Mouse (Mus musculus): ENCODE data around the gene E030025P04Rik. TPM values are rescaled to one million over a fixed set of nuclear protein-coding genes. Genes with fewer than 3 reads are reported as not detected.
A peak's percentile ranks its signal among the peaks of the same experiment; 100 is the strongest.

Gene E030025P04Rik
- polyA plus RNA-seq (2014; fragmentation: Nextera tagmentation; extraction: Ambion mirVana) = not detected in 2 replicates

DNA sequence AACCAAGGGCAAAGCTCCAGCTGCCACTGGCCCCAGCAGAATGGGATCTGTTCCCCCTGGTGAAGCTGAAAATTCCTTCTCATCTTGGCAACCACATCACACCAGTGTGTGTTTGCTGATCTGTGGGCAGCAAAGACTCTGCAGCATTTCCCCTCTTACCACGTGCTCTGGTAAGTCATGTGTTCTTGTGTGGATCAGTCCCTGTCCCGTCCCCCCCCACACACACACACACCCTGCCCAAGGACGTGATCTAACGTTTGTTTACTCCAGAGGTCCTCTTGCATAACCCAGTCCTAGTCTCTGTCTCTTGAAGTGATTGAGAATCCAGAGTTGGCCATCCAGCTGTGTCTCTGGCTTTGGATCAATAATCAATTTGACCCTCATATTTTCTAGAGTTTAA is at the start of gene E030025P04Rik:
E030025P04Rik (minus strand) TSS at position 134 of the 400 bp plus-strand sequence.
- no peak within 1 kb of the TSS for H3K27ac ChIP-seq (ENCODE audit: low read depth, low read length)
- no peaks in the 10 kb centered on the region for H3K9me3 ChIP-seq (ENCODE audit: control insufficient read depth, low read length)
- H3K4me3 ChIP-seq (ENCODE audit: low read length) = no peak within 1 kb of the TSS
- no peak for ATAC-seq (ENCODE audit: low FRiP score, low TSS enrichment)
- no peak within 1 kb of the TSS for H3K4me2 ChIP-seq (replicated peaks; ENCODE audit: low read depth, low read length)
- no peaks in the 10 kb centered on the region for H3K36me3 ChIP-seq (ENCODE audit: control insufficient read depth, insufficient read depth, low read length)
- no peaks in the 10 kb centered on the region for H3K27me3 ChIP-seq (ENCODE audit: control insufficient read depth, insufficient read depth, low read length)
- H3K9ac ChIP-seq (ENCODE audit: low read depth, low read length) = no peak within 1 kb of the TSS
- no peaks in the 10 kb centered on the region for H3K4me1 ChIP-seq (ENCODE audit: control insufficient read depth, insufficient read depth, low read length)
- 87% methylated on average over 4 of the region's 4 CpGs for WGBS

DNA sequence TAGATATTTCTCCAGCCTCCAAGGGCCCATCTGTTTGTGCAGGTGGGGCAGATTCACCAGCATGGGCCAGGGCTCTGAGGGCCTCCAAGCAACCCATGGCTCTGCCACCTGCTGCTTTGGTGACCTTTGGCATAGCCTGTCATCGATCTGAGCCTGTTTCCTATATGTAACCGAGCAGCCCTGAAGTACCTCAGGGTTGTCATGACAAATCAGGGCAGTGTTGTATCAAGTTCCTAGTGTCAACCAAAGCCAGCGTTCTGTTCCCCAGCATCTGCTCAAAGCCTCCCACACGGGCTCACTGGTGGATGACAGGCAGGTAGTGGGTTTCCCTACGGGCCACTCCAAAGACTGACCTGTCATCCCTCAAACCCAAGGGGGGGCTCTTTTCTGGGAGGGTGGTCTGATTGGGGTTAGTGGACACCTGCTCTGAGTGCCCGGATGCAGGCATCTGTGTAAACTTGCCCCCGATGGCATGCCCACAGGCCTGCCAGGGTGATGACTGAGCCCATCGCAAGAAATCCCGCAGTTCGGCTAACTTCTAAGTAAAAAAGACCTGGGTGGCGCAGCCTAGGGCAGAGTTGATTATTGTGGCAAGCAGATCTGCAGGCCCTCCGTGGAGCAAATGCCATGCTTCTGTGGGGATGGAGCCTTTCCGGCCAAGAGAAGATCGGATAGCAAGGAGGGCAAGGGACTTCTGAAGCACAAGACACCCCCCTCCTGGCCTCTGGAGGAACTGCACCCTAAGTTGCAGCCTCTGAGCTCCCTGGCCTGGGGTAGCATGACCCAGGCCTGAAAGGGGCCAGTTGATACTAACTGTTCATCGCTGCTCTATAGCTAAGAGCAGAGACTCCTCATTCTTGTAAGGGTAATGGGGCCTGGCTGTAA is 48.7 kb upstream of the E030025P04Rik start:
- H3K4me1 ChIP-seq (ENCODE audit: control insufficient read depth, insufficient read depth, low read length) = no peaks in the 10 kb centered on the region
- no peaks in the 10 kb centered on the region for H3K27me3 ChIP-seq (ENCODE audit: control insufficient read depth, insufficient read depth, low read length)
- peak; percentile 95 for ATAC-seq (ENCODE audit: low FRiP score, low TSS enrichment)
- WGBS = 23% methylated on average over 15 of the region's 15 CpGs
- H3K9ac ChIP-seq (ENCODE audit: low read depth, low read length) = no peak overlapping the region
- 0 out of 2 replicates have a peak overlapping the region, but pooled peaks have one; percentile 13 for H3K27ac ChIP-seq (ENCODE audit: low read depth, low read length)
- no peak overlapping the region for H3K4me3 ChIP-seq (ENCODE audit: low read length)
- no peaks in the 10 kb centered on the region for H3K36me3 ChIP-seq (ENCODE audit: control insufficient read depth, insufficient read depth, low read length)
- peak overlapping the region; percentile 19; the same call in 1 of the 2 replicates for H3K4me2 ChIP-seq (replicated peaks; ENCODE audit: low read depth, low read length)
- no peaks in the 10 kb centered on the region for H3K9me3 ChIP-seq (ENCODE audit: control insufficient read depth, low read length)

- H3K27me3 ChIP-seq (ENCODE audit: control insufficient read depth, insufficient read depth, low read length) = no peaks in the 10 kb centered on the region
- H3K4me1 ChIP-seq (ENCODE audit: control insufficient read depth, insufficient read depth, low read length) = no peaks in the 10 kb centered on the region
- H3K9me3 ChIP-seq (ENCODE audit: control insufficient read depth, low read length) = no peaks in the 10 kb centered on the region
- 70% methylated on average over 5 of the region's 5 CpGs for WGBS
- no peak overlapping the region for H3K9ac ChIP-seq (ENCODE audit: low read depth, low read length)
- no peak overlapping the region for H3K4me3 ChIP-seq (ENCODE audit: low read length)
- H3K27ac ChIP-seq (ENCODE audit: low read depth, low read length) = no peak overlapping the region
- H3K4me2 ChIP-seq (replicated peaks; ENCODE audit: low read depth, low read length) = no peak overlapping the region
- no peaks in the 10 kb centered on the region for H3K36me3 ChIP-seq (ENCODE audit: control insufficient read depth, insufficient read depth, low read length)
- ATAC-seq (ENCODE audit: low FRiP score, low TSS enrichment) = no peak
These were observed 44.1 kb upstream of the E030025P04Rik start for GRCm38 (mm10) chr11:109188235-109188634.

DNA sequence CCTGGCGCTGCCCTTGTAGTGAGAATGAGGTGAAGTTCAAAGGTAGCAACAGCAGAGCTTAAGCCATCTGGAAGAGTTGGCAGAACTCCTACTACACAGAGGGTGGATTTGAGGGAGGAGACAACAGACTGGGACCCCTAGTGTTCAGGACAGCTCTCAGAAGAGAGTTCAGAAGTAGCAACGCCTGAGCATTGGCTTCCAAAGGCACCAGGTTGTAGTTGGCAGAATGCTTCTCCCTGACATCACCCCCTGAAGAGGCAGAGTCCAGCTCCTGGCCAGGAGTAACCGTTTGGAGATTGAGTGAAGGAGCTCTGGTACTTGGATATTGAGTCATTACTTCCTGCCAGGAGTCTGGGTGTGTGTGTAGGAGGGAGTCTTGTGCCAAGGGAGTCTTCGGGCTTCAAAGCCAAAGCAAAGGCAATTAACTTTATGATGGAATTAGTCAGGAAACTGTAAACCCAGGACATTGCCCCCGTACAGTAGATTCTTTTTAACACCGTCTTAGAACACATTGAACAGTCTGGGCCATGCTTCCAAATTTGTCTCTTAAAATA is 43.5 kb upstream of the E030025P04Rik start:
- no peak for ATAC-seq (ENCODE audit: low FRiP score, low TSS enrichment)
- 45% methylated on average over 6 of the region's 6 CpGs for WGBS

GRCm38 (mm10) chr11:109181118-109181517 is 36.9 kb upstream of the E030025P04Rik start:
- Histone ChIP-seq H3K27me3 (ENCODE audit: control insufficient read depth, insufficient read depth, low read length) (no peaks in the 10 kb centered on the region), H3K4me1 (ENCODE audit: control insufficient read depth, insufficient read depth, low read length) (0 out of 2 replicates have a peak, but pooled peaks cover 2% of the 10 kb centered on the region), H3K36me3 (ENCODE audit: control insufficient read depth, insufficient read depth, low read length) (no peaks in the 10 kb centered on the region), H3K4me3 (ENCODE audit: low read length) (no peak overlapping the region), H3K4me2 (replicated peaks; ENCODE audit: low read depth, low read length) (no peak overlapping the region), H3K9me3 (ENCODE audit: control insufficient read depth, low read length) (no peaks in the 10 kb centered on the region), H3K9ac (ENCODE audit: low read depth, low read length) (no peak overlapping the region), H3K27ac (ENCODE audit: low read depth, low read length) (no peak overlapping the region)
- WGBS = 60% methylated on average over 7 of the region's 7 CpGs
- no peak for ATAC-seq (ENCODE audit: low FRiP score, low TSS enrichment)

More for the DNA sequence above, 43.5 kb upstream of the E030025P04Rik start:
- Histone ChIP-seq H3K27me3 (ENCODE audit: control insufficient read depth, insufficient read depth, low read length) (no peaks in the 10 kb centered on the region), H3K9me3 (ENCODE audit: control insufficient read depth, low read length) (no peaks in the 10 kb centered on the region), H3K4me3 (ENCODE audit: low read length) (no peak overlapping the region), H3K27ac (ENCODE audit: low read depth, low read length) (no peak overlapping the region), H3K9ac (ENCODE audit: low read depth, low read length) (no peak overlapping the region), H3K4me1 (ENCODE audit: control insufficient read depth, insufficient read depth, low read length) (no peaks in the 10 kb centered on the region), H3K36me3 (ENCODE audit: control insufficient read depth, insufficient read depth, low read length) (no peaks in the 10 kb centered on the region), H3K4me2 (replicated peaks; ENCODE audit: low read depth, low read length) (no peak overlapping the region)

DNA sequence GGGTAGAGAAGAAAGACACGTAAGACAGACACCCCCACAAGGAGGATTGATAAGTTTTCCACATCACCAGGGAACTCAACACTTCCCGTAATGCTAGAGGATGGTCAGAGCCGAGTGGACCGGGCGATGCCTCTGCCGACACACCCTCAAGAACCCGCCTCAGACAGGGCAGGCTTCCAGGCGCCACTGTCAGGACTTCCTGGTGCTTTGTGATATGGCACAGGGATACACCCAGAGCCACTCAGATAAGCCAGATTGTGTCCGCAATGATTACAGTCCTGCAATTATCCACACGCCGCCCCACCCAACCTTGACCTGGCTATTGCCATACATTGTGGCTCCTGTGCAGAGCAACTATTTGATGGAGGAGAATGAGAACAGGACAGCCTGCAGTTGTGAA is 36.1 kb upstream of the E030025P04Rik start:
- no peak for ATAC-seq (ENCODE audit: low FRiP score, low TSS enrichment)
- WGBS = 87% methylated on average over 11 of the region's 11 CpGs

DNA sequence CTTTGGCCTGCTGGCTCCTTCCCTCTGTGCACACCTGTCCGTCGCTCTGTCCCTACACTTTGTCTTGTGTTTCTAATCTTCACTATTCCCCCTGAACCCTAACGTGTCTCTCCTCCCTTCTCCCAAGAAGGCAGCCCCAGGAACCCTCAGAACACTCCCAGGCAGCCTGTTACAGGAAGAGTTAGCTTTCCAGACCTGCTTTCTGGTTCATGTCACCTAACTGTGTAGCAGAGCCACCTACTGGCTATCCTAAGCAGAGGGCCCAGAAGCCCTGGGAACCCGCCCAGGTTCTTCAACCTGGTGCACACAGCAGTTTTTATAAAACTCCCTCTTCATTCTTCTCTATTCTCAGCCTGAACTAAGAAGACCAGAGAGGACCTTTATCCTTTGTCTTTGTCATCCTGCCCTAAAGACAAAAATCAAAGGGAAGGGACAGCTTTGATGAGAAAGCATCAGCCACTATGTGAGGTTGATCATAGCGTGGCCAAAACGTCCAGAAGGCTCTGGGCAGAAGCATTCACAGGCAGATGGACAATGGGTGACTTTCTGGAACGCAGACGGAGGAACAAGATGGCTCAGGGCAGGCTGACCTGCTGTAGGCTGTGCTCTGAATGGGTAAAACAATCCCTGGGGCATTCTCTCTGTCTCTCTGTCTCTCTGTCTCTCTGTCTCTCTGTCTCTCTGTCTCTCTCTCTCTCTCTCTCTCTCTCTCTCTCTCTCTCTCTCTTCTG is 34.8 kb upstream of the E030025P04Rik start:
- Histone ChIP-seq H3K4me1 (ENCODE audit: control insufficient read depth, insufficient read depth, low read length) (0 out of 2 replicates have a peak, but pooled peaks cover 2% of the 10 kb centered on the region), H3K27me3 (ENCODE audit: control insufficient read depth, insufficient read depth, low read length) (no peaks in the 10 kb centered on the region), H3K36me3 (ENCODE audit: control insufficient read depth, insufficient read depth, low read length) (no peaks in the 10 kb centered on the region), H3K9ac (ENCODE audit: low read depth, low read length) (no peak overlapping the region), H3K4me3 (ENCODE audit: low read length) (no peak overlapping the region), H3K27ac (ENCODE audit: low read depth, low read length) (no peak overlapping the region), H3K4me2 (replicated peaks; ENCODE audit: low read depth, low read length) (no peak overlapping the region), H3K9me3 (ENCODE audit: control insufficient read depth, low read length) (no peaks in the 10 kb centered on the region)
- no peak for ATAC-seq (ENCODE audit: low FRiP score, low TSS enrichment)
- WGBS = 59% methylated on average over 8 of the region's 8 CpGs

More for the DNA sequence above, 36.1 kb upstream of the E030025P04Rik start:
- H3K27me3 ChIP-seq (ENCODE audit: control insufficient read depth, insufficient read depth, low read length) = no peaks in the 10 kb centered on the region
- no peak overlapping the region for H3K9ac ChIP-seq (ENCODE audit: low read depth, low read length)
- H3K27ac ChIP-seq (ENCODE audit: low read depth, low read length) = no peak overlapping the region
- H3K4me3 ChIP-seq (ENCODE audit: low read length) = no peak overlapping the region
- no peaks in the 10 kb centered on the region for H3K36me3 ChIP-seq (ENCODE audit: control insufficient read depth, insufficient read depth, low read length)
- H3K4me2 ChIP-seq (replicated peaks; ENCODE audit: low read depth, low read length) = no peak overlapping the region
- 0 out of 2 replicates have a peak, but pooled peaks cover 2% of the 10 kb centered on the region for H3K4me1 ChIP-seq (ENCODE audit: control insufficient read depth, insufficient read depth, low read length)
- no peaks in the 10 kb centered on the region for H3K9me3 ChIP-seq (ENCODE audit: control insufficient read depth, low read length)

- Histone ChIP-seq H3K27ac (ENCODE audit: low read depth, low read length) (no peak overlapping the region), H3K36me3 (ENCODE audit: control insufficient read depth, insufficient read depth, low read length) (no peaks in the 10 kb centered on the region), H3K27me3 (ENCODE audit: control insufficient read depth, insufficient read depth, low read length) (no peaks in the 10 kb centered on the region), H3K4me2 (replicated peaks; ENCODE audit: low read depth, low read length) (no peak overlapping the region), H3K9ac (ENCODE audit: low read depth, low read length) (no peak overlapping the region), H3K4me3 (ENCODE audit: low read length) (no peak overlapping the region), H3K9me3 (ENCODE audit: control insufficient read depth, low read length) (peaks cover 4% of the 10 kb centered on the region), H3K4me1 (ENCODE audit: control insufficient read depth, insufficient read depth, low read length) (no peaks in the 10 kb centered on the region)
- 87% methylated on average over 8 of the region's 8 CpGs for WGBS
- no peak for ATAC-seq (ENCODE audit: low FRiP score, low TSS enrichment)
These were observed 31.3 kb upstream of the E030025P04Rik start for GRCm38 (mm10) chr11:109175376-109175969.
